Mouse (Mus musculus): ENCODE measurements at regions not wholly inside any gene's neighbourhood (a gene's known extent, or its start where the extent isn't known, plus 50 kb on each side); places are given as distances from the start of the nearest gene placed in this dataset.

DNA sequence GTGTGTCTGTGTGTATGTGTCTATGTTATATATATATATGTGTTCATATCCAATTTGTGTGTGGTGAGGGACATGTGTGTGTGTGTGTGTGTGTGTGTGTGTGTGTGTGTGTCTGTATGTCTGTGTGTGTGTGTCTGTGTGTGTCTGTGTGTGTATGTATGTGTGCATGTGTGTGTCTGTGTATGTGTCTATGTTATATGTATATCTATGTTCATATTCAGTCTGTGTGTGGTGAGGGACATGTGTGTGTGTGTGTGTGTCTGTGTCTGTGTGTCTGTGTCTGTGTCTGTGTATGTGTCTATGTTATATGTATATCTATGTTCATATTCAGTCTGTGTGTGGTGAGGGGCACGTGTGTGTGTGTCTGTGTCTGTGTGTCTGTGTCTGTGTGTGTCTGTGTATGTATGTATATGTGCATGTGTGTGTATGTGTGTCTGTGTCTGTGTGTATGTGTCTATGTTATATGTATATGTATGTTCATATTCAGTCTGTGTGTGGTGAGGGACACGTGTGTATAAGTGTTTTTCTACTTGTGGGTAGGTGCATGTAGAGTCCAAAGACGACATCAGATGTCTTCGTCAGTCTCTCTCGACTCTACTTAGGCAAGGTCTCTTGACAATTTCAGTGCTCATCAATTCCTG is 370.5 kb upstream of the Slc7a11 start:
- TF ChIP-seq HCFC1 (IDR thresholded peaks at IDR 0.05; ENCODE audit: borderline replicate concordance, insufficient read depth, low read length) (no peak), ZC3H11A (IDR thresholded peaks at IDR 0.05; ENCODE audit: borderline replicate concordance, low read depth, low read length) (no peak), ZNF384 (IDR thresholded peaks at IDR 0.05; ENCODE audit: low read depth, low read length) (no peak)

Data from ES-E14 (cell line).